Mouse (Mus musculus): ENCODE results near the gene Stap2. TPM values are rescaled to one million over a fixed set of nuclear protein-coding genes. Genes with fewer than 3 reads are reported as not detected.

Gene Stap2
- polyA plus RNA-seq, 1 experiment: 0.46 TPM

GRCm38 (mm10) chr17:56009962-56010240 is 4.5 kb upstream of the Stap2 start:
- no peak for TF ChIP-seq POLR2A (IDR thresholded peaks at IDR 0.05; ENCODE audit: insufficient read length, low read depth)
- no peak for TF ChIP-seq POLR2AphosphoS2 (IDR thresholded peaks at IDR 0.05; ENCODE audit: insufficient read length, low read depth)
- TF ChIP-seq SRF (IDR thresholded peaks at IDR 0.05; ENCODE audit: control insufficient read depth, insufficient read length, low read depth): no peak
- TF ChIP-seq MYOD1 (IDR thresholded peaks at IDR 0.05; ENCODE audit: control insufficient read depth in 1 of 3, insufficient read length in 2 of 3, low read depth in 2 of 3): no peak
- TF ChIP-seq TCF12 (IDR thresholded peaks at IDR 0.05; ENCODE audit: insufficient read depth, poor library complexity, severe bottlenecking): no peak
- TF ChIP-seq CEBPB (IDR thresholded peaks at IDR 0.05; ENCODE audit: insufficient read depth, poor library complexity, severe bottlenecking): no peak
- no peak for TF ChIP-seq REST (IDR thresholded peaks at IDR 0.05; ENCODE audit: insufficient read depth, insufficient read length)
- peaks cover 1% of the 10 kb centered on the region for H3K27me3 ChIP-seq (ENCODE audit: control insufficient read depth, insufficient read depth, insufficient read length)
- peaks cover 15% of the 10 kb centered on the region for H3K36me3 ChIP-seq (ENCODE audit: control insufficient read depth, insufficient read depth)
- H3K79me2 ChIP-seq (ENCODE audit: control insufficient read depth, insufficient read depth): peaks cover 7% of the 10 kb centered on the region
- H3K4me2 ChIP-seq (ENCODE audit: low read depth): peak overlapping the region; percentile 100
- H3K4me3 ChIP-seq: peak overlapping the region; percentile 55
- peak overlapping the region; percentile 39 for H3ac ChIP-seq (ENCODE audit: control insufficient read depth, insufficient read length)

DNA sequence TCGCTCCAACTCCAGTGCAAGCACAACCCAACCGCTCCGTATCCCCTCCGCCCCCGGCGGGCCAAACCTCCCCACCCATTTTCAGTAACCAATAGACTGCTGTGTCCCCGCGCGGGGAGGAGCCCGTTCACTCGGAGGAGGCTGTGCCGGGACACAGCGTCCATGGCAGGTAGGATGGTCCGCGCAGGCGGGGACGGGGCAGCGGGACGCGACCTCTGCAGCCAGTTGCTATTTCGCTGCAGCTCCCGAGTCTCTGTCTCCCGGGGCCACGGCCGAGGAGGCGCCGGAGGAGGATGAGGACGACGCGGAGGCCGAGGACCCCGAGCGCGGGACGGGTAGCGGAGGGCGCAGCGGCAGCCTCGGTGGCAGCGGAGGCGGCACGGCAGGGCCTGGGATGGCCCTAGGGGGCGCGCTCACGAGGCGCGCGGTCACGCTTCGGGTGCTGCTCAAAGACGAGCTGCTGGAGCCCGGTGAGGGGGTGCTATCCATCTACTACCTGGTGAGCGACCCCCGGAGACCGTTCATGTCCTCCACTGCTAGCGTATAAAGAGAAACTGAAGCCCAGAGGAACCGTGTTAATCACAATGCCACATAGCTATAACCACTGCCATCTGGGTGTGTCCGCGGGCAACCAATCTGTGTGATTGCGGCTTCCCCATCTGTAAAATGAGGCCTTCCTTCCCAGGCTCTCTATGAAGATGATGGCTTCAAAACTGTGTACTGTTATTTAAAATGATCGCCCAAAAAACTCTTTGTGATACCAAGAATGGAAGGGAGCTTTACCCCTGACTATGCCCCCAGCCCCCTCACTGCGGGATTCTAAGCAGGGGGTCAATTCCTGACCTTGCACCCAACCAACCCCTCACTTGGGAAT is 3.9 kb upstream of the Stap2 start:
- Histone ChIP-seq H3K79me2 (ENCODE audit: control insufficient read depth, insufficient read depth) (peaks cover 7% of the 10 kb centered on the region), H3ac (ENCODE audit: control insufficient read depth, insufficient read length) (peak overlapping the region; percentile 39), H3K36me3 (ENCODE audit: control insufficient read depth, insufficient read depth) (peaks cover 15% of the 10 kb centered on the region), H3K27me3 (ENCODE audit: control insufficient read depth, insufficient read depth, insufficient read length) (peaks cover 7% of the 10 kb centered on the region), H3K4me2 (ENCODE audit: low read depth) (peak overlapping the region; percentile 100), H3K4me3 (peak overlapping the region; percentile 55)
- TF ChIP-seq MYOG (IDR thresholded peaks at IDR 0.05; ENCODE audit: control insufficient read depth in 1 of 3, insufficient read depth in 1 of 3, insufficient read length in 2 of 3, low read depth in 2 of 3): peak in 2 of 3 experiments; percentile 28 to 45
- peak; percentile 95 for TF ChIP-seq POLR2AphosphoS2 (IDR thresholded peaks at IDR 0.05; ENCODE audit: insufficient read length, low read depth)
- peak; percentile 97 for TF ChIP-seq POLR2A (IDR thresholded peaks at IDR 0.05; ENCODE audit: insufficient read length, low read depth)
- TF ChIP-seq MYOD1 (IDR thresholded peaks at IDR 0.05; ENCODE audit: control insufficient read depth in 1 of 3, insufficient read length in 2 of 3, low read depth in 2 of 3): peak in 2 of 3 experiments; percentile 4 to 12
- no peak for TF ChIP-seq TCF12 (IDR thresholded peaks at IDR 0.05; ENCODE audit: insufficient read depth, poor library complexity, severe bottlenecking)

DNA sequence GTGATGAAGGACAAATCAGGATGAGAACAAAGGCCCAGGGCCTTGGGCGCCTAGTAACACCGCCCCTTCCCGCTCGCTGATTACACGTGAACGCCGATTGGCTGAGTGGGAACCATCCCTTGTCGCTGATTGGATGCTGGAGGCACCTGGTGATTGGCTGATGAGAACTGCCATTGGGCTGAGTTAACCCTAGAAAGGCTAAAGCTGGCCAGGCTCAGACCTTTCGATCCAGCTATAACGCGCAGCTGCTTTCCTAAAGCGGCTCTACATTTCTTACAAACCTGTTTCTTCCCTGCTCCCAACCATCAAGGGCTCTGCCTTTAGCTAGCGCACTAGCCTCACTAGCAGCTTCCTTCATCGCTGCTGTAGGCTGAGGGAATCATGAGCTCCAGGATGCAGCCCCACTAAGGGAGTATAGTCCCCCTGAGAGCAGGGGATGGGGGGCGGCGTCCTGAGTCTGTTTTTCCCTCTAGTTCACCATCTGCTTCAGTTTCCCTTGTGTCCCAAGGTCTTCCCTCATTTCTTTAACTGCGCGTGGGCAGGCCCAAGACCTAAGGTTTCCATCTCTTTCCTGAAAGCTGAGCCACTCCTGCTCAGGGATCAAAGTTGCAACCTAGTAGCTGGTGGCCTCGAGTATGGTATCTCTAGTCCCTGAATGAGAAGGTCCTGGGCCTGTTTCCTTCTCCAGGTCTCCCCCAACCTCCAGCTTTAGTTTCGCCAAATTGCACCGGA is 3.1 kb upstream of the Stap2 start:
- peaks cover 7% of the 10 kb centered on the region for H3K79me2 ChIP-seq (ENCODE audit: control insufficient read depth, insufficient read depth)
- H3K27me3 ChIP-seq (ENCODE audit: control insufficient read depth, insufficient read depth, insufficient read length): peaks cover 8% of the 10 kb centered on the region
- peak; percentile 8 for TF ChIP-seq SRF (IDR thresholded peaks at IDR 0.05; ENCODE audit: control insufficient read depth, insufficient read length, low read depth)
- TF ChIP-seq REST (IDR thresholded peaks at IDR 0.05; ENCODE audit: insufficient read depth, insufficient read length): no peak
- TF ChIP-seq POLR2A (IDR thresholded peaks at IDR 0.05; ENCODE audit: insufficient read length, low read depth): peak; percentile 64
- peak; percentile 4 for TF ChIP-seq USF1 (IDR thresholded peaks at IDR 0.05; ENCODE audit: low read depth)
- TF ChIP-seq E2F4 (IDR thresholded peaks at IDR 0.05; ENCODE audit: insufficient read depth): peak; percentile 67
- TF ChIP-seq POLR2AphosphoS2 (IDR thresholded peaks at IDR 0.05; ENCODE audit: insufficient read length, low read depth): peak; percentile 54
- H3K4me3 ChIP-seq: peak overlapping the region; percentile 55
- H3K36me3 ChIP-seq (ENCODE audit: control insufficient read depth, insufficient read depth): peaks cover 15% of the 10 kb centered on the region
- peak overlapping the region; percentile 39 for H3ac ChIP-seq (ENCODE audit: control insufficient read depth, insufficient read length)
- peak overlapping the region; percentile 100 for H3K4me2 ChIP-seq (ENCODE audit: low read depth)

GRCm38 (mm10) chr17:56007444-56008355 is 2.3 kb upstream of the Stap2 start:
- H3ac ChIP-seq (ENCODE audit: control insufficient read depth, insufficient read length): no peak overlapping the region

DNA sequence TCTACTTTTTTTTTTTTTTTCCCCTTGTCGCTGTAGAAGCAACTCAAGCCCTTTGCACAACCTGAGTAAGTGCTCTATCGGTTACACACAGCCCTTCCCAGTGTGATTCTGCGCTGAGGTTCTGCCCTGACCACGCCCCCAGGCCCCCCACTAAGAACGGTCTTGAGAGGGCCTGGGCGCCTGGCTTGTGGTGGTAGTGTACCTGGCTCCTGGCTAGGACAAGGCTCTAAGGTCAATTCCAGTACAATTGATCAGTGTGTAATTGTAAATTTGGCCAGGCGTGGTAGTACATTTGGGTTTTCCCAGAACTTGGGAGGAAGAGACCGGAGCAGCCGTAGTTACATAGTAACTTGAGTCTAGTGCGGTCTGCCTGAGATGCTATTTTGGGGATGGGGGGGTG is 1.6 kb upstream of the Stap2 start:
- peaks cover 17% of the 10 kb centered on the region for H3K27me3 ChIP-seq (ENCODE audit: control insufficient read depth, insufficient read depth, insufficient read length)
- H3K4me3 ChIP-seq: no peak overlapping the region
- H3ac ChIP-seq (ENCODE audit: control insufficient read depth, insufficient read length): no peak overlapping the region
- peaks cover 7% of the 10 kb centered on the region for H3K79me2 ChIP-seq (ENCODE audit: control insufficient read depth, insufficient read depth)
- H3K36me3 ChIP-seq (ENCODE audit: control insufficient read depth, insufficient read depth): peaks cover 5% of the 10 kb centered on the region
- TF ChIP-seq REST (IDR thresholded peaks at IDR 0.05; ENCODE audit: insufficient read depth, insufficient read length): no peak
- no peak for TF ChIP-seq SRF (IDR thresholded peaks at IDR 0.05; ENCODE audit: control insufficient read depth, insufficient read length, low read depth)
- no peak for TF ChIP-seq TCF12 (IDR thresholded peaks at IDR 0.05; ENCODE audit: insufficient read depth, poor library complexity, severe bottlenecking)
- TF ChIP-seq MYOG (IDR thresholded peaks at IDR 0.05; ENCODE audit: control insufficient read depth in 1 of 3, insufficient read depth in 1 of 3, insufficient read length in 2 of 3, low read depth in 2 of 3): no peak
- TF ChIP-seq TCF3 (IDR thresholded peaks at IDR 0.05; ENCODE audit: insufficient read length, low read depth): no peak
- no peak for TF ChIP-seq MAX (IDR thresholded peaks at IDR 0.05; ENCODE audit: low read depth)
- TF ChIP-seq MYOD1 (IDR thresholded peaks at IDR 0.05; ENCODE audit: control insufficient read depth in 1 of 3, insufficient read length in 2 of 3, low read depth in 2 of 3): no peak
- no peak for TF ChIP-seq POLR2AphosphoS2 (IDR thresholded peaks at IDR 0.05; ENCODE audit: insufficient read length, low read depth)
- no peak for TF ChIP-seq POLR2A (IDR thresholded peaks at IDR 0.05; ENCODE audit: insufficient read length, low read depth)
- TF ChIP-seq E2F4 (IDR thresholded peaks at IDR 0.05; ENCODE audit: insufficient read depth): no peak
- TF ChIP-seq CEBPB (IDR thresholded peaks at IDR 0.05; ENCODE audit: insufficient read depth, poor library complexity, severe bottlenecking): no peak
- TF ChIP-seq USF1 (IDR thresholded peaks at IDR 0.05; ENCODE audit: low read depth): no peak
- no peak overlapping the region for H3K4me2 ChIP-seq (ENCODE audit: low read depth)

More at GRCm38 (mm10) chr17:56007444-56008355, 2.3 kb upstream of the Stap2 start:
- H3K27me3 ChIP-seq (ENCODE audit: control insufficient read depth, insufficient read depth, insufficient read length): peaks cover 17% of the 10 kb centered on the region
- H3K79me2 ChIP-seq (ENCODE audit: control insufficient read depth, insufficient read depth): peaks cover 7% of the 10 kb centered on the region
- peaks cover 11% of the 10 kb centered on the region for H3K36me3 ChIP-seq (ENCODE audit: control insufficient read depth, insufficient read depth)
- no peak for TF ChIP-seq E2F4 (IDR thresholded peaks at IDR 0.05; ENCODE audit: insufficient read depth)
- TF ChIP-seq USF1 (IDR thresholded peaks at IDR 0.05; ENCODE audit: low read depth): no peak
- H3K4me2 ChIP-seq (ENCODE audit: low read depth): peak overlapping the region; percentile 100
- H3K4me3 ChIP-seq: peak overlapping the region; percentile 55
